Mouse (Mus musculus) midbrain, embryonic 15.5 days (tissue): ENCODE results near the gene Rab8a. TPM values are rescaled to one million over a fixed set of nuclear protein-coding genes. Genes with fewer than 3 reads are reported as not detected.

Experiments used
- ATAC-seq: fragments of 200-750 bp; cut with Nextera tagmentation; replicated peaks from 2 replicates; pipeline ENCODE4 v1.8.0; 2017; ENCODE audit warnings: moderate TSS enrichment
- H3K27ac ChIP-seq: fragments of 300-500 bp; sonication (generic); 2 replicates; pipeline ENCODE4 v1.5.1; 2015; ENCODE audit warnings: mild to moderate bottlenecking, inconsistent platforms
- H3K27me3 ChIP-seq: fragments of 300-500 bp; sonication (generic); replicated peaks from 2 replicates; pipeline ENCODE4 v1.6.1; 2015; ENCODE audit warnings: inconsistent platforms
- H3K36me3 ChIP-seq: fragments of 300-500 bp; sonication (generic); replicated peaks from 2 replicates; pipeline ENCODE4 v1.6.1; 2015; ENCODE audit warnings: inconsistent platforms
- H3K4me1 ChIP-seq: fragments of 300-500 bp; sonication (generic); 2 replicates; pipeline ENCODE4 v1.6.1; 2015; ENCODE audit warnings: inconsistent platforms
- H3K4me2 ChIP-seq: fragments of 300-500 bp; sonication (generic); 2 replicates; pipeline ENCODE4 v1.6.1; 2015; ENCODE audit warnings: inconsistent platforms, mild to moderate bottlenecking, moderate library complexity
- H3K4me3 ChIP-seq: fragments of 300-500 bp; sonication (generic); 2 replicates; pipeline ENCODE4 v1.5.1; 2015; ENCODE audit warnings: mild to moderate bottlenecking, inconsistent platforms
- H3K9ac ChIP-seq: fragments of 300-500 bp; sonication (generic); 2 replicates; pipeline ENCODE4 v1.6.1; 2015; ENCODE audit warnings: mild to moderate bottlenecking, inconsistent platforms
- H3K9me3 ChIP-seq: fragments of 300-500 bp; sonication (generic); 2 replicates; pipeline ENCODE4 v1.6.1; 2016; ENCODE audit warnings: inconsistent platforms
- WGBS: fragments of 180-500 bp; shearing (Covaris S2); methylation state at CpG from one replicate; pipeline ENCODE4 v1.1.7; 2015; ENCODE audit warnings: mixed read lengths; 5-methylcytosine and 5-hydroxymethylcytosine counted together
- polyA plus RNA-seq: library from polyadenylated mRNA; unstranded; fragments of >200 nt; fragmentation: Nextera tagmentation; extraction: Ambion mirVana; gene quantifications from 2 replicates; pipeline ENCODE4 v1.2.1, GENCODE M21; 2015

Gene Rab8a
- polyA plus RNA-seq, 1 experiment from 2014 or later: 88.8 TPM

DNA sequence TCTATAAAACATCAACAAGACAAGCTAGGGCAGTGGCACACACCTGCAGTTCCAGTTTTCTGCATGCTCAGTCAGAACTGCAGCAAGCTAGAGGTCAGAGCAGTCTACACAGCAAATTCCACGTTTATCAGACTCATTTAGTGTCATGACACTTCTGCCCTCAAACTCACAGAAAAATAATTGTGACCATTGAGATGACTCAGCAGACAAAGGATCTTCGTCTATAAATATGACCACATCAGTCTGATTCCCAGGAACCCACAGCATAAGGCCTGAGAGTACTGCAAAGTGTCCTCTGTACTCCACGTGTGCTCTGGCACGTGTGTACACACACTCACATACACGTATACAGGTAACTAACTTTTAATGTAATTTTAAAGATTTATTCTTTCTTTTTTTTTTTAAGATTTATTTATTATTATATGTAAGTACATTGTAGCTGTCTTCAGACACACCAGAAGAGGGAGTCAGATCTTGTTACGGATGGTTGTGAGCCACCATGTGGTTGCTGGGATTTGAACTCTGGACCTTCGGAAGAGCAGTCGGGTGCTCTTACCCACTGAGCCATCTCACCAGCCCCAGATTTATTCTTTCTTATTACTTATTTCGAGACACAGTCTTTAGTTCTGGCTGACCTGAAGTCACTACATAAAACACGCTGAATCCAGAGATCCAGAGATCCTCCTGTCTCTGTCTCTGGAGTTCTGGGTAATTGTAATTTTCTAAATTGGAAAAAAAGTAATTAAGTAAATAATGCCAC, 58.0 kb downstream of the Rab8a start:
- Histone ChIP-seq H3K9ac (no peak overlapping the region), H3K27me3 (peaks cover 14% of the 10 kb centered on the region), H3K9me3 (no peaks in the 10 kb centered on the region), H3K4me2 (peak overlapping the region; percentile 76), H3K27ac (peak overlapping the region; percentile 72), H3K36me3 (peaks cover 7% of the 10 kb centered on the region; the same call in 1 of the 2 replicates), H3K4me3 (peak overlapping the region; percentile 71), H3K4me1 (peaks cover 16% of the 10 kb centered on the region)
- 79% methylated on average over 10 of the region's 10 CpGs for WGBS
- ATAC-seq: peak; percentile 49

DNA sequence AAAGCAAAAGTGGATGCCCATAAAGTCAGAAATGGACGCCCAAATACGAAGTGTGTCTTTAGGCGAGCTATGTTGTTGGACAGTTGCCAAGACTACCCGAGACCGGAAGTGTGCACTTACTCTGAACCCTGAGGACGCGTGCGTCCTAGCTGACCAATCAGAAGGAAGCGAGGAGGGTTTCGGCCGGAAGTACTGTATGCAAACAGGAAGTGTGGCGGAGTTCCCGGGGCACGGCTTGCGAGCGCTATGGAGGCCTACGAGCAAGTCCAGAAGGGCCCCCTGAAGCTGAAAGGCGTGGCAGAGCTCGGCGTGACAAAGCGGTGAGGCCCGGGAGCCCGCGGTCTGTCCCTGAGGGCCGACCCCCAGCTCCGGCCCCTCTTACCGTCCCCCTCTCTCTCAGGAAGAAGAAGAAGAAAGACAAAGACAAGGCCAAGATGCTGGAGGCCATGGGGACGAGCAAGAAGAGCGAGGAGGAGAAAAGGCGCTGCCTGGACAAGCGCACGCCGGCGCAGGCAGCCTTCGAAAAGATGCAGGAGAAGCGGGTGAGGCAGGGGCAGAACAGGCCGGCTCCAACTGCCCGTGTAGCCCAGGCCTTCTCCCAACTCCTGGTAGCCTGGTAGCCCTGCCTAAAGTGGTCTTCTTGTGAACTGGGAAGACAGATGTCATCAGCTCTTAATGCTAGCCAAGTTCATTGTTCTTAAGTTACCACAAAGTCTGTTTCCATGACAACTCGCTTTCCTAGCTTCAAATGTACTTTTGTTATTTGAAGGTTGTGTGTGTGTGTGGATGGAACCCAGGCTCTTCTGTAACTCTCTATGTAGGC, 58.8 kb downstream of the Rab8a start, which contains the start of gene Fam32a:
Gene Fam32a (plus strand): TSS at position 190 of the 823 bp plus-strand sequence.
- Histone ChIP-seq H3K27ac (peak within 1 kb of the TSS; percentile 75), H3K4me2 (peak within 1 kb of the TSS; percentile 76), H3K4me3 (peak within 1 kb of the TSS; percentile 71), H3K9ac (peak within 1 kb of the TSS; percentile 58), H3K9me3 (no peaks in the 10 kb centered on the region), H3K27me3 (peaks cover 14% of the 10 kb centered on the region), H3K36me3 (peaks cover 7% of the 10 kb centered on the region; the same call in 1 of the 2 replicates), H3K4me1 (peaks cover 16% of the 10 kb centered on the region)
- WGBS: 15% methylated on average over 39 of the region's 39 CpGs
- ATAC-seq: peak; percentile 98

DNA sequence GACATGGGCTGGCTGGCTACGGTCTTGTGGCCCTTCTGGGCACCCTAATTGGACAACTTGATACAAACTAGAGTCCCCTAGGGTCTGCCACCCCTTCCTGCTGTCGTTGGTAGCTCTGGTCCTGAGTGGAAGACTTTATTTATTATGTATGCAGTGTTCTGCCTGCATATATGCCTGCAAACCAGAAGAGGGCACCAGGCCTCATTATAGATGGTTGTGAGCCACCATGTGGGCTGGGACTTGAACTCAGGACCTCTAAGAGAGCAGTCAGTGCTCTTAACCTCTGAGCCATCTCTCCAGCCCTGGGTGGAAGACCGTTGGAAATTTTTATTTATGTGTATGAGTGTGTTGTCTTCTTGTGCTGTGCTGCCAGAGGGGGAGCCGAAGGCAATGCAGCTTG, 59.8 kb downstream of the Rab8a start:
- Histone ChIP-seq H3K36me3 (peaks cover 7% of the 10 kb centered on the region; the same call in 1 of the 2 replicates), H3K9ac (no peak overlapping the region), H3K27me3 (0 out of 2 replicates have a peak, but pooled peaks cover 8% of the 10 kb centered on the region), H3K27ac (no peak overlapping the region), H3K4me1 (peaks cover 16% of the 10 kb centered on the region), H3K4me3 (peak overlapping the region; percentile 71), H3K9me3 (no peaks in the 10 kb centered on the region), H3K4me2 (peak overlapping the region; percentile 76)
- 84% methylated on average over 4 of the region's 4 CpGs for WGBS
- ATAC-seq: no peak

DNA sequence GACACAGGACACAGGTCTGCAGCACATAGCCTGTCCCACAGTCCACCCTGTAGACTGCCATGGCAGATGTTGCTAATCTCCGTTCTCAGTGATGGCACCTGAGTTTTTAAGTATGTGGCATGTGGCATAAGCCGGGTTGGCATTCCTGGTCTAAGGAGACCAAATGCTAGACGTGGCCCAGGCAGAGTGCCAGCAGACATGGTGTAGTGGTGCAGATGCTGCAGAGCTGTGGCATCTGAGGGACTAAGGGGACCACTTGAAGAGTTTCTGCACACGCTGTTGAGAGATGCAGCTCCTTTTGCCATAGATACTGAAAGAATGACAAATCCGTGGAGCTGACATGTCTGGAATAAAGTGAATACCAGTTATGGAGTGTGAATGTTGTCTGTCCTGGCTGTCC, 61.7 kb downstream of the Rab8a start:
- H3K27ac ChIP-seq: no peak overlapping the region
- no peaks in the 10 kb centered on the region for H3K9me3 ChIP-seq
- ATAC-seq: no peak
- H3K4me3 ChIP-seq: no peak overlapping the region
- no peaks in the 10 kb centered on the region for H3K27me3 ChIP-seq
- peaks cover 16% of the 10 kb centered on the region for H3K4me1 ChIP-seq
- 93% methylated on average over 5 of the region's 5 CpGs for WGBS
- H3K9ac ChIP-seq: no peak overlapping the region
- no peak overlapping the region for H3K4me2 ChIP-seq
- peaks cover 7% of the 10 kb centered on the region; the same call in 1 of the 2 replicates for H3K36me3 ChIP-seq

Other genes starting within 250 kb of the Rab8a start
- 16.3 and 17.4 TPM in 2 replicates for gene Zfp961, start 210.2 kb upstream of the Rab8a start, polyA plus RNA-seq
- gene Cyp4f18, start 151.6 kb upstream of the Rab8a start, polyA plus RNA-seq: 0.96 and 0.98 TPM in 2 replicates
- gene Olfr372, start 120.0 kb upstream of the Rab8a start, polyA plus RNA-seq: not detected in 2 replicates
- gene Olfr373, start 78.0 kb upstream of the Rab8a start, polyA plus RNA-seq: not detected in 2 replicates
- gene Olfr374, start 54.2 kb upstream of the Rab8a start, polyA plus RNA-seq: 0.06 TPM in 1 of 2 replicates, not detected in the other
- 172 and 176 TPM in 2 replicates for gene Tpm4, start 26.2 kb upstream of the Rab8a start, polyA plus RNA-seq
- not detected in 2 replicates for gene Hsh2d, start 28.4 kb downstream of the Rab8a start, polyA plus RNA-seq
- not detected in 2 replicates for gene Cib3, start 51.6 kb downstream of the Rab8a start, polyA plus RNA-seq
- gene Gm11034, start 52.4 kb downstream of the Rab8a start, polyA plus RNA-seq: not detected in 2 replicates
- 112 and 115 TPM in 2 replicates for gene Fam32a, start 58.5 kb downstream of the Rab8a start, polyA plus RNA-seq
- 296 and 302 TPM in 2 replicates for gene Ap1m1, start 78.8 kb downstream of the Rab8a start, polyA plus RNA-seq
- gene Gm10282, start 144.1 kb downstream of the Rab8a start, polyA plus RNA-seq: 9.0 and 11.9 TPM in 2 replicates
- gene Klf2, start 157.8 kb downstream of the Rab8a start, polyA plus RNA-seq: 4.7 and 5.4 TPM in 2 replicates